ENCODE assay signal across 8 mouse cellular contexts in the genomic region with DNA sequence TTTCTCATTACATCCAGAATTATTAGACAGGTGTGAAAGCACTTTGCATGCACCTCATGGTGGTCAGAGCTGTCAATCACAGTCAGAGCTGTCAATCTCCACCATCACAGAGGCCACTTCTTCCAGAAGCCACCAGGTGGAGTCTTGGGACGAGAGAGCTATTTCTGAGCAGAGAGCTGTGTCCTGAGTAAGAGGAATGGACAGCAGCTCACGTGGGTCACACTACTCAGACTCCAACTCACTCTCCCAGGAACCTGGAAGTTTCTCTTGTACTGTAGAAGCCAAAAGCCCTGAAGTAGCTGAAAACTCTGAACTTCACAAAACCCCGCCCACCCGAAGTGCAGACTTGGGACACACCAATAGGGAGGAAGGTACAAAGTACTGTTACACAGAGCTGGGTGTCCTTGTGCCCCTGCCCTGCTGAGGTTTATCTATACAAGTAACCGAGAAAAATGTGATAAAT. TPM values are rescaled to one million over a fixed set of nuclear protein-coding genes. Genes with fewer than 3 reads are reported as not detected.
A peak's percentile ranks its signal among the peaks of the same experiment; 100 is the strongest.
DNase-seq lines count a peak whose midpoint lies in the region; ATAC-seq and TF ChIP-seq lines count a peak whose summit lies in the region.

No protein-coding gene starts in this region.

- 62% methylated on average over 5 of the region's 5 CpGs for WGBS in midbrain, postnatal 0 days

- no peak overlapping the region for H3K27ac ChIP-seq in midbrain, postnatal 0 days (ENCODE audit: low read depth, low read length)

- 0 out of 2 replicates have a peak, but pooled peaks cover 4% of the 10 kb centered on the region for H3K36me3 ChIP-seq in midbrain, postnatal 0 days (ENCODE audit: insufficient read depth, low read length)

- ATAC-seq in frontal cortex, adult (ENCODE audit: low TSS enrichment): peak; percentile 51; the same call in 1 of the 2 replicates
- peak; percentile 51 for ATAC-seq in CD4-positive, CD25-positive, alpha-beta regulatory T cell, adult 4 months
- ATAC-seq in midbrain, postnatal 0 days (ENCODE audit: low FRiP score): 0 out of 2 replicates have a peak, but pooled peaks have one; percentile 31

- H3K27me3 ChIP-seq in midbrain, postnatal 0 days (ENCODE audit: insufficient read depth, low read length): no peaks in the 10 kb centered on the region

- no peaks in the 10 kb centered on the region for H3K4me1 ChIP-seq in midbrain, postnatal 0 days (ENCODE audit: insufficient read depth, low read length)

- H3K9ac ChIP-seq in midbrain, postnatal 0 days (replicated peaks; ENCODE audit: low read length, poor library complexity, severe bottlenecking): no peak overlapping the region

- H3K9me3 ChIP-seq in midbrain, postnatal 0 days (ENCODE audit: low read length): no peaks in the 10 kb centered on the region

- DNase-seq in frontal cortex, postnatal 10 days (ENCODE audit: low spot score in 2 of 2): no peak
- DNase-seq in embryo, embryonic 10 days (ENCODE audit: low spot score): peak; percentile 45
- DNase-seq in kidney, postnatal 25 days: peak; percentile 82 to 92
- peak; percentile 31 for DNase-seq in midbrain, postnatal 0 days (ENCODE audit: low spot score)
- no peak for DNase-seq in urinary bladder, postnatal 25 days (ENCODE audit: low spot score)
- DNase-seq in layer of hippocampus, adult 9-10 months (ENCODE audit: low spot score): no peak

- H3K4me2 ChIP-seq in midbrain, postnatal 0 days (ENCODE audit: low read depth, low read length, poor library complexity, severe bottlenecking): no peak overlapping the region

- no peak overlapping the region for H3K4me3 ChIP-seq in midbrain, postnatal 0 days (ENCODE audit: low read depth, low read length)

- peak; percentile 72 for TF ChIP-seq CTCF in midbrain, postnatal 0 days (IDR thresholded peaks at IDR 0.05)

RNA-seq across cellular contexts. Expression of a gene that starts 13.2 kb away (rescaled TPM):
- polyA plus RNA-seq in CD4-positive, CD25-positive, alpha-beta regulatory T cell, adult 4 months (2017; shearing (Covaris generic)): 10 to 100 TPM; 51.9 to 73.2 TPM
- 36.3 and 40.0 TPM in 2 replicates for total RNA-seq in midbrain, postnatal 0 days (2014; rRNA removed)
- 55.6 and 58.7 TPM in 2 replicates for polyA plus RNA-seq in midbrain, postnatal 0 days (2015; fragmentation: Nextera tagmentation; extraction: Ambion mirVana)

Comparison
In these comparisons a context has a peak if more than half of its experiments do, and no peak if none do; other contexts are left out.
1. DNase-seq: peak in embryo, embryonic 10 days (single experiment), kidney, postnatal 25 days (2 of 2) and midbrain, postnatal 0 days (single experiment); none in frontal cortex, postnatal 10 days (0 of 2), urinary bladder, postnatal 25 days (single experiment) and layer of hippocampus, adult 9-10 months (single experiment).
2. Peak in every context shown above with its lines, with median percentiles within 50 percentile points of each other: ATAC-seq.